Mouse (Mus musculus): ENCODE data around the gene Gm813. TPM values are rescaled to one million over a fixed set of nuclear protein-coding genes. Genes with fewer than 3 reads are reported as not detected.

The Gm813 gene
- total RNA-seq, 4 experiments from 2014 or later: not detected

DNA sequence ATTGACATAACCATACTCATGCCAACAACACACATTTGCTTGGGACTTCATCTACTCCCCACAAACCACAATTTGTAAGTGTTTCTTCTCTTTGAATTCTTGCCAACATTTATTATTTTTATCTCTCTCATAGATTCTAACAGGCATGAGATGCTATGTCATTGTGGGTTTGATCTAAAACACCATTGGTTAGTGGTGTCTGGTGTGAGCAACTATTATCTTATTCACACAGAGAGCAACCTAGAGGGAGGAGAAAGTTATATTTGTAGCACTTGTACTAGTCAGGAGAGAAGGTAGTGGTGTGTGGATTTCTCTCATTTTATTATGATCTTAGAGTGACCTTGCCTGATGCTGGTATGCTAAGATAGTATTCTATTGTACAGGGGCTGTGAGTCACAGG is 12.1 kb downstream of the Gm813 start:
- no peak for DNase-seq (ENCODE audit: low spot score in 2 of 2)

GRCm38 (mm10) chr16:58603831-58604230 is 12.9 kb downstream of the Gm813 start:
- no peak for DNase-seq (ENCODE audit: low spot score in 2 of 2)

- DNase-seq (ENCODE audit: low spot score in 2 of 2): no peak
Measured at GRCm38 (mm10) chr16:58600846-58601245, 15.9 kb downstream of the Gm813 start.

DNA sequence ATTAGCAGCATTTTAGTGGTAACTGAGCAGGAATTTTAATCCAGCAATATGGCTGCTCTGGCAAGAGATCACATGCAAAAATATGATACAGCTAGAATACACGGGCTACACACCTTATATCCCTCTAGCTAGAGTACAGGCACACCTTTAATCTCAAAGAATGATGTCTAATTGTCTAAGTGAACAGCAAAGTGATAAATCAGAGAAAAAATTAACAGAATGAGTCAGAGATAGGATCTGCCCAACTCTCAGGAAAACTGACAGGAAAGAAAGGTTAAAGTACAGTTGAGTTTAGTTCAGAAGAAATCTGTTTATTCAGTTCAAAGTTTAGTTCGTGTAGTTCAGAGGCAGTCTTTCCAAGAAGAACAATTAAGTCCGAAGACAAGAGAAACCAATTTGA is 25.5 kb downstream of the Gm813 start:
- no peak for DNase-seq (ENCODE audit: low spot score in 2 of 2)

DNA sequence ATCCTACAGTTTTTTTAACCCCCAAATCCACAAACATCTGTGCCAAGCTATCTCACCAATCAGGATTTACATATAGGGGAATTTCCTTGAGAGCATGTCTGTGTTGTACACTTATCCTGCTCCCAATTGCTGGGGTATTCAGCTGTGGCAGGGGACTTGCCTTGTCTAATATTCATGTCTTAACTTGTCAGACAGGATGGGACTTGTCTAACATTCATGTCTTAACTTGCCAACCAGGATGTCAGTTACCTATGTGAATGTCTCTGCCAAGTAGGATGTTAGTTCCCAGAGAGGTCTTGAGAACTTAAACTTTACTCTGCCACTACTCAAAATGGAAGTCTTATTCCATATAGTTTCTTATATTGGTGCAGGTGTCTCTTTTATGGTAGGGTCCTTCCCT is 27.3 kb downstream of the Gm813 start:
- no peak for DNase-seq (ENCODE audit: low spot score in 2 of 2)

- DNase-seq (ENCODE audit: low spot score in 2 of 2): no peak
Measured at GRCm38 (mm10) chr16:58573949-58574722, 42.6 kb downstream of the Gm813 start.

DNA sequence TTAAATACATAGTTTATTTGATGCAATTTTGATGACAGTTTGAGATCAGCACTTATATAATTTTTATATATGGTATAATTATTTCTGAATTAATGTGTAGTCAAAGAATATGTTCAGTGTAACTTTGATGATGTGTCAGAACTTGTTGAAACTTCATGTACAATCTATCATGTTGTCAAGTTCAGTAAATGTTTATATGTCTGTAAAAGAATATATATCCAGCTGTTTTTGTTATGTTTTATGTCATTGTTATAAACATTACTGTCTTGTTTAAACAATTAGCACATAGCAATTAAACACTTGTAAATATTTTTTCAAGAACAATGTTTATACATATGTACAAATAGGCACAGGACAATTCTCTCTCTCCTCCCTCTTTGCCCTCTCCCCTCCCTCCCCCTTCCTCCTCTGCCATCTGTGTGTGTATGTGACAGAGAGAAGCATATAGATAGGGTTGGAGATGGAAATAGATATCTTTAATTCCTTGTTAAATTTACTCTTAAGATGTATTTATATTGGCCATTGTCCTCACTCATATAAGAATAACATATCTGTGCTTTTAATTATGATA is 46.0 kb downstream of the Gm813 start:
- DNase-seq (ENCODE audit: low spot score in 2 of 2): no peak

Other genes starting within 250 kb of the Gm813 start
- 10 to 100 TPM; 12.6 to 14.7 (median 13.5) TPM for gene Dcbld2, start 208.5 kb downstream of the Gm813 start, total RNA-seq (2022)
- gene St3gal6, start 92.7 kb downstream of the Gm813 start, total RNA-seq (2022): 10 to 100 TPM; 14.6 to 24.8 (median 18.9) TPM
- gene E330017A01Rik, start 21.8 kb upstream of the Gm813 start, total RNA-seq (2022): not detected
- 10 to 100 TPM; 45.1 to 57.0 (median 52.8) TPM for gene Cpox, start 53.3 kb upstream of the Gm813 start, total RNA-seq (2022)
- not detected for gene Gpr15, start 102.1 kb upstream of the Gm813 start, total RNA-seq (2022)
- gene Cldnd1, start 110.9 kb upstream of the Gm813 start, total RNA-seq (2022): 100 to 1,000 TPM in 2 of 4 experiments, 10 to 100 TPM in 2; 87.9 to 106 (median 100) TPM
- gene Olfr172, start 146.2 kb upstream of the Gm813 start, total RNA-seq (2022): not detected
- gene Olfr173, start 183.3 kb upstream of the Gm813 start, total RNA-seq (2022): not detected
- not detected for gene Olfr175-ps1, start 209.8 kb upstream of the Gm813 start, total RNA-seq (2022)